In genomic region chr15:62191641-62192040, GRCm38 (mm10) we compare ENCODE assay signal across 24 mouse cellular contexts.
DNase-seq lines count a peak whose midpoint lies in the region; ATAC-seq and TF ChIP-seq lines count a peak whose summit lies in the region.
"Had no signal": no experiment of that assay in that cellular context is flagged by ENCODE, and none has a peak within 500 bp of the region (broad histone marks: within the 10 kb centered on the region; RNA-seq: fewer than 3 reads in every experiment).

No protein-coding gene starts in this region.

- H3K4me1 ChIP-seq in liver, embryonic 12.5 days, result peaks cover 57% of the 10 kb centered on the region
- H3K4me1 ChIP-seq in liver, postnatal 0 days (ENCODE audit: insufficient read depth), result peaks cover 9% of the 10 kb centered on the region
- peaks cover 57% of the 10 kb centered on the region for H3K4me1 ChIP-seq in liver, embryonic 13.5 days (replicated peaks)
- peaks cover 22% of the 10 kb centered on the region for H3K4me1 ChIP-seq in liver, embryonic 16.5 days (ENCODE audit: control insufficient read depth, low read depth, low read length)

- TF ChIP-seq EP300 in liver, postnatal 0 days (IDR thresholded peaks at IDR 0.05; ENCODE audit: low read depth), result no peak

- no peak overlapping the region for H3K4me3 ChIP-seq in liver, embryonic 12.5 days
- no peak overlapping the region for H3K4me3 ChIP-seq in liver, postnatal 0 days (ENCODE audit: low read depth, low read length)
- no peak overlapping the region for H3K4me3 ChIP-seq in liver, embryonic 13.5 days (replicated peaks)
- no peak overlapping the region for H3K4me3 ChIP-seq in liver, embryonic 16.5 days (ENCODE audit: low read depth, low read length)
- H3K4me3 ChIP-seq: forebrain, embryonic 10.5 days; gastrocnemius, adult 2 months; heart, embryonic 13.5 days had no signal

- TF ChIP-seq CTCF in liver, postnatal 0 days (IDR thresholded peaks at IDR 0.05; ENCODE audit: low read depth), result no peak

- WGBS in liver, embryonic 12.5 days (ENCODE audit: insufficient replicate concordance), result 83% methylated on average over 1 of the region's 1 CpGs
- 86% methylated on average over 1 of the region's 1 CpGs for WGBS in liver, postnatal 0 days (ENCODE audit: insufficient replicate concordance)
- 90% methylated on average over 1 of the region's 1 CpGs for WGBS in liver, embryonic 13.5 days (ENCODE audit: insufficient replicate concordance)
- 91% methylated on average over 1 of the region's 1 CpGs for WGBS in liver, embryonic 16.5 days (ENCODE audit: insufficient replicate concordance)

- no peak for DNase-seq in liver, postnatal 0 days
- no peak for DNase-seq in liver, embryonic 13.5 days
- no peak for DNase-seq in right cerebral cortex, postnatal 10 days (ENCODE audit: low spot score in 2 of 2)
- no peak for DNase-seq in right cerebral cortex, adult 18-20 months
- DNase-seq: adrenal gland, postnatal 10 days; adrenal gland, postnatal 36 days; cerebellum, adult 18-20 months; cerebellum, adult 9-10 months; cerebellum, postnatal 14 days; forebrain, postnatal 0 days; gastrocnemius, adult 2 months; gastrocnemius, postnatal 14 days; heart, adult 11 months; heart, postnatal 14 days; heart, postnatal 4 days had no signal

- no peak for ATAC-seq in liver, embryonic 12.5 days
- ATAC-seq in liver, postnatal 0 days, result no peak
- ATAC-seq in liver, embryonic 13.5 days (ENCODE audit: low read depth), result no peak
- ATAC-seq in liver, embryonic 16.5 days (ENCODE audit: low read depth), result no peak
- ATAC-seq: CD4-positive, CD25-positive, alpha-beta regulatory T cell, adult 4 months; forebrain, embryonic 14.5 days; forebrain, postnatal 0 days; hindbrain, postnatal 0 days; Patski had no signal

- H3K4me2 ChIP-seq in liver, embryonic 12.5 days, result peak overlapping the region; percentile 48
- no peak overlapping the region for H3K4me2 ChIP-seq in liver, postnatal 0 days (ENCODE audit: low read depth, low read length)
- no peak overlapping the region for H3K4me2 ChIP-seq in liver, embryonic 13.5 days
- peak overlapping the region; percentile 24 for H3K4me2 ChIP-seq in liver, embryonic 16.5 days (ENCODE audit: low read depth, low read length)
- H3K4me2 ChIP-seq: heart, embryonic 13.5 days; hindbrain, embryonic 14.5 days had no signal

- no peak overlapping the region for H3K9ac ChIP-seq in liver, embryonic 12.5 days
- no peak overlapping the region for H3K9ac ChIP-seq in liver, postnatal 0 days (replicated peaks)
- H3K9ac ChIP-seq in liver, embryonic 13.5 days, result no peak overlapping the region
- no peak overlapping the region for H3K9ac ChIP-seq in liver, embryonic 16.5 days (ENCODE audit: low read depth, low read length)
- H3K9ac ChIP-seq: forebrain, postnatal 0 days; heart, embryonic 13.5 days; hindbrain, embryonic 14.5 days had no signal

- peaks cover 9% of the 10 kb centered on the region; the same call in 1 of the 2 replicates for H3K36me3 ChIP-seq in liver, embryonic 12.5 days
- no peaks in the 10 kb centered on the region for H3K36me3 ChIP-seq in liver, postnatal 0 days (replicated peaks; ENCODE audit: insufficient read depth, low read length)
- no peaks in the 10 kb centered on the region for H3K36me3 ChIP-seq in liver, embryonic 13.5 days
- H3K36me3 ChIP-seq in liver, embryonic 16.5 days (ENCODE audit: control insufficient read depth, insufficient read depth), result no peaks in the 10 kb centered on the region
- H3K36me3 ChIP-seq: forebrain, embryonic 10.5 days; heart, embryonic 13.5 days had no signal

- no peaks in the 10 kb centered on the region for H3K27me3 ChIP-seq in liver, embryonic 12.5 days (replicated peaks)
- H3K27me3 ChIP-seq in liver, postnatal 0 days (ENCODE audit: insufficient read depth, low read length), result no peaks in the 10 kb centered on the region
- H3K27me3 ChIP-seq in liver, embryonic 13.5 days, result no peaks in the 10 kb centered on the region
- no peaks in the 10 kb centered on the region for H3K27me3 ChIP-seq in liver, embryonic 16.5 days (ENCODE audit: control insufficient read depth, insufficient read depth, low read depth, low read length)
- H3K27me3 ChIP-seq: heart, embryonic 13.5 days; Patski had no signal

- H3K9me3 ChIP-seq in liver, embryonic 12.5 days (replicated peaks), result no peaks in the 10 kb centered on the region
- no peaks in the 10 kb centered on the region for H3K9me3 ChIP-seq in liver, postnatal 0 days (ENCODE audit: low read length)
- H3K9me3 ChIP-seq in liver, embryonic 13.5 days (replicated peaks), result no peaks in the 10 kb centered on the region
- no peaks in the 10 kb centered on the region for H3K9me3 ChIP-seq in liver, embryonic 16.5 days (replicated peaks; ENCODE audit: control insufficient read depth, low read length)
- H3K9me3 ChIP-seq: forebrain, embryonic 10.5 days; heart, embryonic 13.5 days had no signal

- H3K27ac ChIP-seq in liver, embryonic 12.5 days, result peak overlapping the region; percentile 92
- no peak overlapping the region for H3K27ac ChIP-seq in liver, postnatal 0 days (ENCODE audit: low read depth)
- peak overlapping the region; percentile 92 for H3K27ac ChIP-seq in liver, embryonic 13.5 days
- H3K27ac ChIP-seq in liver, embryonic 16.5 days (ENCODE audit: low read length), result peak overlapping the region; percentile 92
- H3K27ac ChIP-seq: forebrain, embryonic 10.5 days; gastrocnemius, adult 2 months; heart, embryonic 13.5 days; hindbrain, embryonic 14.5 days; hindbrain, postnatal 0 days had no signal

Comparison
In these comparisons a context has a peak if more than half of its experiments do, and no peak if none do; other contexts are left out.
1. H3K4me2 ChIP-seq: peak in liver, embryonic 12.5 days (single experiment) and liver, embryonic 16.5 days (single experiment); none in liver, postnatal 0 days (single experiment) and liver, embryonic 13.5 days (single experiment).